ENCODE assay signal across 17 mouse cellular contexts in genomic region chr2:117542298-117542697, GRCm38 (mm10).
DNase-seq lines count a peak whose midpoint lies in the region; ATAC-seq lines count a peak whose summit lies in the region.
"Had no signal": no experiment of that assay in that cellular context is flagged by ENCODE, and none has a peak within 500 bp of the region (broad histone marks: within the 10 kb centered on the region; RNA-seq: fewer than 3 reads in every experiment).

No protein-coding gene starts in this region.

- WGBS in lung, embryonic 16.5 days = 74% methylated on average over 4 of the region's 4 CpGs
- WGBS in hindbrain, embryonic 11.5 days = 84% methylated on average over 4 of the region's 4 CpGs

- H3K9me3 ChIP-seq in lung, embryonic 16.5 days (ENCODE audit: control insufficient read depth, low read length) = no peaks in the 10 kb centered on the region
- no peaks in the 10 kb centered on the region for H3K9me3 ChIP-seq in hindbrain, embryonic 11.5 days (ENCODE audit: control insufficient read depth, low read length)
- H3K9me3 ChIP-seq: heart, embryonic 13.5 days; hindbrain, embryonic 12.5 days; intestine, embryonic 15.5 days; neural tube, embryonic 15.5 days had no signal

- no peak overlapping the region for H3K4me3 ChIP-seq in lung, embryonic 16.5 days (ENCODE audit: low read length)
- H3K4me3 ChIP-seq in hindbrain, embryonic 11.5 days (ENCODE audit: low read depth, low read length) = no peak overlapping the region
- H3K4me3 ChIP-seq: heart, embryonic 13.5 days; hindbrain, embryonic 12.5 days; intestine, embryonic 15.5 days; neural tube, embryonic 15.5 days had no signal

- H3K4me2 ChIP-seq in lung, embryonic 16.5 days (ENCODE audit: low read depth, low read length) = no peak overlapping the region
- no peak overlapping the region for H3K4me2 ChIP-seq in hindbrain, embryonic 11.5 days (replicated peaks; ENCODE audit: low read depth, low read length)
- H3K4me2 ChIP-seq: heart, embryonic 13.5 days; hindbrain, embryonic 12.5 days; intestine, embryonic 15.5 days; neural tube, embryonic 15.5 days had no signal

- no peaks in the 10 kb centered on the region for H3K36me3 ChIP-seq in lung, embryonic 16.5 days (ENCODE audit: control insufficient read depth, insufficient read depth, low read length)
- H3K36me3 ChIP-seq in hindbrain, embryonic 11.5 days (ENCODE audit: control insufficient read depth, insufficient read depth, low read length) = no peaks in the 10 kb centered on the region
- H3K36me3 ChIP-seq: heart, embryonic 13.5 days; hindbrain, embryonic 12.5 days; intestine, embryonic 15.5 days; neural tube, embryonic 15.5 days had no signal

- DNase-seq in adrenal gland, adult (ENCODE audit: inconsistent age in 2 of 2, low spot score in 1 of 2) = peak; percentile 39 to 68
- DNase-seq in adrenal gland, postnatal 4 days (ENCODE audit: low spot score in 2 of 2) = no peak
- DNase-seq in lung, postnatal 25 days (ENCODE audit: low spot score) = no peak
- peak; percentile 39 for DNase-seq in Muller cell, postnatal 12 days (ENCODE audit: inconsistent ontology term)
- DNase-seq in brain, adult 2 months (ENCODE audit: low read depth, low spot score) = peak; percentile 11
- no peak for DNase-seq in hindbrain, embryonic 11.5 days (ENCODE audit: low spot score)
- DNase-seq: cerebellum, adult 2 months; forebrain, postnatal 0 days; gastrocnemius, postnatal 36 days; kidney, postnatal 14 days; thymus, postnatal 14 days had no signal

- 0 out of 2 replicates have a peak, but pooled peaks have one; percentile 16 for ATAC-seq in lung, embryonic 16.5 days (ENCODE audit: low read depth)
- ATAC-seq in CD4-positive, CD25-positive, alpha-beta regulatory T cell, adult 4 months = no peak
- no peak for ATAC-seq in hindbrain, embryonic 11.5 days (ENCODE audit: low FRiP score)
- ATAC-seq: intestine, embryonic 15.5 days had no signal

- H3K9ac ChIP-seq in lung, embryonic 16.5 days (ENCODE audit: low read length) = no peak overlapping the region
- H3K9ac ChIP-seq in hindbrain, embryonic 11.5 days (ENCODE audit: low read depth, low read length) = no peak overlapping the region
- H3K9ac ChIP-seq: forebrain, postnatal 0 days; heart, embryonic 13.5 days; hindbrain, embryonic 12.5 days; intestine, embryonic 15.5 days; neural tube, embryonic 15.5 days had no signal

- H3K27me3 ChIP-seq in lung, embryonic 16.5 days (ENCODE audit: control insufficient read depth, insufficient read depth, low read depth, low read length) = no peaks in the 10 kb centered on the region
- no peaks in the 10 kb centered on the region for H3K27me3 ChIP-seq in hindbrain, embryonic 11.5 days (ENCODE audit: control insufficient read depth, insufficient read depth, low read length)
- H3K27me3 ChIP-seq: hindbrain, embryonic 12.5 days; intestine, embryonic 15.5 days; neural tube, embryonic 15.5 days had no signal

- H3K4me1 ChIP-seq in lung, embryonic 16.5 days (replicated peaks; ENCODE audit: control insufficient read depth, insufficient read depth, low read length) = peaks cover 5% of the 10 kb centered on the region; the same call in 1 of the 2 replicates
- H3K4me1 ChIP-seq in hindbrain, embryonic 11.5 days (replicated peaks; ENCODE audit: control insufficient read depth, insufficient read depth, low read length) = no peaks in the 10 kb centered on the region
- H3K4me1 ChIP-seq: intestine, embryonic 15.5 days; neural tube, embryonic 15.5 days had no signal

- no peak overlapping the region for H3K27ac ChIP-seq in lung, embryonic 16.5 days (ENCODE audit: low read length)
- no peak overlapping the region for H3K27ac ChIP-seq in hindbrain, embryonic 11.5 days (ENCODE audit: low read depth, low read length)
- H3K27ac ChIP-seq: heart, embryonic 13.5 days; hindbrain, embryonic 12.5 days; intestine, embryonic 15.5 days; neural tube, embryonic 15.5 days had no signal

Comparison
In these comparisons a context has a peak if more than half of its experiments do, and no peak if none do; other contexts are left out.
1. DNase-seq: peak in adrenal gland, adult (2 of 2), Muller cell, postnatal 12 days (single experiment) and brain, adult 2 months (single experiment); none in adrenal gland, postnatal 4 days (0 of 2), lung, postnatal 25 days (single experiment) and hindbrain, embryonic 11.5 days (single experiment).